Mouse (Mus musculus): ENCODE results near the gene Pagr1b.

Pagr1b gene

DNA sequence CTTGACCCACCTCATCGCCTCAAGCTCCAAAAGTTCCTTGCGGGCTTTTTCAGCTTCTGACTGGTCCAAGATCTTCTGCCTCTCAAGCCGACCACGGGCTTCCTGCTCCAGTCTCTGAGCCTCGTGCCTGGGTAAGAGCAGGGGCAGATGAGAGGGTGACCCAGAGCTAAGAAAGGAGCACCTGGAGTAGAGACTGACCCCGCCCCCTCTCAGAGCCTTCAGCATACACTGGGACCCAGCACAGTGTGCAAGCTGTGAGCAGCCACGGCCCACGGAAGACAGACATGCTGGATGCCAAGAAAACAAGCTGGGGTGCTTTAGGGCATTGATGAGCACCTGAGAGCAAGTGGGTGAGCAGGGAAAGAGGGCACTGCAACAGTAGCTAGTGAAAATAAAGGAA is 27.5 kb downstream of the Pagr1b start:
- no peak for DNase-seq

DNA sequence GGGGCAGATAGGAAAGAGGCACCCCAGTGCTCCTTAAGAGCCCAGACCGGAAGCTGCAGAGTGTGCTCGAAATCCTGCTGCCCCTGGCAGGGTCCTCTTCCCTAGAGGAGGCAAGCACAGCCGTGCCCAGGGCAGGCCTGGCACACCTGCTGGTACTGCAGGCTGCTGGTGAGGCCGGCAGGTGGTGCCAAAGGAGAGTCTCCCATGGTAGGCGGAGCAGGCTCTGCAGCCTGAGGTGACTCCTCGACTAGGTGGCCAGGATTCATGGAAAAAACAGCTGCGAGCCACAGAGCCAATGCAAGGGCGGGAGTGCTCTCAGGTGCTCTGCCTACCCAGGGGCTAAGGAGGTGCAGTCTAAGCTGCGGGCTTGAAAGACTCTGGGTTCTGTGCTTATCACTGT is 30.0 kb downstream of the Pagr1b start:
- peak; percentile 30 for DNase-seq

DNA sequence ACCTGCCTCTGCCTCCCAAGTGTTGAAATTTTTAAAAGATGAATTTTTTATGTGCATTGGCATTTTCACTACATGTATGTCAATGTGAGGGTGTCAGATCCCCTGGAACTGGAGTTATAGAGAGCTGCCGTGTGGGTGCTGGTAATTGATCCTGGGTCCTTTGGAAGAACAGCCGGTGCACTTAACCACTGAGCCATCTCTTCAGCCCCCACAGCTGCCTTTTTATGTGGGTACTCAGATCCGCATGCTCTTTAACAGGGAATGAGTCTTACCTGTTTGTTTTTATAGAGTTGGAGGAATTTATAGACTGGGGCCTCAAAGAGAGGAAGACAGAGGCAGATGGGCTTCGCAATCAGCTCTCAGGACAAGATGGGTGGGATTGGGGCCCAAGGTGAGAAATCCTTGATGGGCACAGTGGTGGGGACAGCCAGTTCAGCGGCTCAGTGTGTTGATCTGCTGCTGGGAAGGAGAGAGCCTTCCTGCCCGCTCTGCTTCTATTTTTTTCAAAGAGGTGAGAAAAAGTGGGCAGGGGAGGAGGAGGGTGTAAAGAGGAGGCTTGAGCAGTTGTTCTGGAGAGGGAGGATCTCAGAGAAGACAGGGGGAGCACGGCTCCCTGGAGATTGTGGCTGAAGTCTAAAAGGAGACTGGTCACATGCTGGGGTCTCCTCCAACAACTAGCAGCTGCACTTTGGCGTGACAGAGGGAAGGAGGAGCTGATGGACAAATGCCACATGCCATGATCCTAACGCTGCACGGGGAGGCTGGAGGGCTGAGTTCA is 31.4 kb downstream of the Pagr1b start:
- DNase-seq: no peak

DNA sequence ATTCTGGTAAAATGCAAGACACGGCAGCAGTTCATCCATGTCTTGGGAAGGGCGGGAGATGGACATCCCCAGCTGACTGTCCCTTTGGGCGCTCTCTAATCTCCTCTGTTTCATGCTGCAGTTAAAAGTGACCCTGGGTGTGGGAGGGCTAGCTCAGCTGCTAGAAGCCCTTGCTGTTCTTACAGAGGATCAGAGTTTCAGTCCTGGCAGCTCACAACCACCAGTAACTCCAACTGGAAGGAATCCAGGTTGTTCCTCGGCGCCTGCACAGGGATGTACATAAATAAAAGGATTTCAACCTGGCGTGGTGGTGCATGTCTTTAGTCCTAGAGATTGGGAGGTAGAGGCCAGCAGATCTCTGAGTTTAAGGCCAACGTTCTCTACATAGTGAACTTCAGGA is 33.2 kb downstream of the Pagr1b start:
- no peak for DNase-seq

DNA sequence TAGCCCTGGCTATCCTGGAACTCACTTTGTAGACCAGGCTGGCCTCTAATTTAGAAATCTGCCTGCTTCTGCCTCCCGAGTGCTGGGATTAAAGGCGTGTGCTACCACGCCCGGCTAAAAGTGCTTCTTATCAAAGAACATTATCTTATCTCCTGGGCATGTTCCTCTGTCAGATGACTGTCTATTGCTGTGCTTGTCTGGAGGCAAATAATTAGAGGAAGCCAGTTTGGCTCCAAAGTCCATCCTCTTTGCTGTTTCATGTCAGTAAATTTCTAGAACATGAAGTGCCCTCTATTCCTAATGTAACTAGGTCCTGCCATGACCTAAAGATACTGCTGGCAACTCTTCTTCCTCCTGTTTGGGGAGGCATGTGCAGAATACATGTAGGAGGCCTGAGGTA is 34.2 kb downstream of the Pagr1b start:
- DNase-seq: no peak

DNA sequence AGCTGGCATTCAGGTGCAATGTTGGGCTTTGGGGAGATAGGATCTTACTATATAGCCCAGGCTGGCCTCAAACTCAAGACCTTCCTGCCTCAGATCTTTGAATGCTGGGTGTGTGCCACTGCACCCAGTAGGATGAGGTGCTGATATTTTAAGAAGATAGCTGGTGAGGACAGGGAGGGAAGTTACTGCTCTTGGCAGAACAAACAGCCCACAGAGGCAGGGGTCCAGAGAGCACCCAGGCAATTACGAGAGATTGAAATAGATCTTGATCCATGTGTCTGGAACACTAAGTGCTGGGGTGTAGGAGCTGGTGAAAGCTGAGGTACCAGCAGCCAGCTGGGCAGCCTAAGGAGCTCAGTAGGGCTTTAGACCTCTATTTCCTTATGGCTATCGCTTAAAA is 34.7 kb downstream of the Pagr1b start:
- DNase-seq: no peak

DNA sequence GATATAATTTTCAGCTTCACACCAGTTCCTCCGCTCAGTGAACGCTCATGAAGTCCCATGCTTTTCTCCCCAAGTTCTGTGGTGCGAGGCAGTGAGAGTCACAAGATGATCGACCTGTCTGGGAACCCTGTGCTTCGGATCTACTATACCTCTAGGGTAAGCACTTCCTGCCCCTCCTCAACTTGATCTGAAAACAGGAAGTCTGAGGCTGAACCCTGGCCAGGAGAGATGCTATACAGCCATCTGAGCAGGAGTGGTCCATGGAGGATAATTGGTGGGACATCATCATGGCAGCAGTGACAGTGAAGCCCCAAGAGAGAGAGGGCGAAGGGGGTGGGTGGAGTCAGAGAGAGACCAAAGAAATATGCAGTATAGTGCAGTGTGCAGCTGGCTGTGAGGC is 37.4 kb downstream of the Pagr1b start:
- no peak for DNase-seq

DNA sequence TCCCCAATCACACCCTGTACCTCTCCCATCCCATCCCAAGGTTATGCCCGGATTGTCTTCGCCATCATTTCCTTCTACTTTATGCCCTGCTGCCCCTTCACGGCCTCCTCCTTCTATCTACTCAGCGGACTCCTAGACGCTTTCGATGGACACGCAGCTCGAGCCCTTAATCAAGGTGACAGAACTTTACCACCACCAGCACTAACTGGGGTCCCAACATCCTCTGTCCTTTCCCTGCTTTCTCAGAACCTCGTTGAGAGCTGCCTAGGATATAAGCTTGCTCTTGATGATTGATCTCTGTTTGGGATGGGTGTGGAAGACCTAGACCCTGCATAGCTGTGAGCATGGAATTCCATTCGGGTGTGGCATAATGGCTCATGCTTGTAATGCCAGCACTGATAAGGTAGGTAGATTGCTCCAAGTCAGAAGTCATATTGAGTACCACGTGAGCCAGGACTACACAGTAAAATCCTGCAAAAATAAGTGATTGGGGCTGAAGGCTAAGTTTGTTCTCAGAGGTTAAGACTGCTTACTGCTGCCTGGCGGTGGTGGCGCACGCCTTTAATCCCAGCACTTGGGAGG is 39.3 kb downstream of the Pagr1b start:
- DNase-seq: peak; percentile 18

DNA sequence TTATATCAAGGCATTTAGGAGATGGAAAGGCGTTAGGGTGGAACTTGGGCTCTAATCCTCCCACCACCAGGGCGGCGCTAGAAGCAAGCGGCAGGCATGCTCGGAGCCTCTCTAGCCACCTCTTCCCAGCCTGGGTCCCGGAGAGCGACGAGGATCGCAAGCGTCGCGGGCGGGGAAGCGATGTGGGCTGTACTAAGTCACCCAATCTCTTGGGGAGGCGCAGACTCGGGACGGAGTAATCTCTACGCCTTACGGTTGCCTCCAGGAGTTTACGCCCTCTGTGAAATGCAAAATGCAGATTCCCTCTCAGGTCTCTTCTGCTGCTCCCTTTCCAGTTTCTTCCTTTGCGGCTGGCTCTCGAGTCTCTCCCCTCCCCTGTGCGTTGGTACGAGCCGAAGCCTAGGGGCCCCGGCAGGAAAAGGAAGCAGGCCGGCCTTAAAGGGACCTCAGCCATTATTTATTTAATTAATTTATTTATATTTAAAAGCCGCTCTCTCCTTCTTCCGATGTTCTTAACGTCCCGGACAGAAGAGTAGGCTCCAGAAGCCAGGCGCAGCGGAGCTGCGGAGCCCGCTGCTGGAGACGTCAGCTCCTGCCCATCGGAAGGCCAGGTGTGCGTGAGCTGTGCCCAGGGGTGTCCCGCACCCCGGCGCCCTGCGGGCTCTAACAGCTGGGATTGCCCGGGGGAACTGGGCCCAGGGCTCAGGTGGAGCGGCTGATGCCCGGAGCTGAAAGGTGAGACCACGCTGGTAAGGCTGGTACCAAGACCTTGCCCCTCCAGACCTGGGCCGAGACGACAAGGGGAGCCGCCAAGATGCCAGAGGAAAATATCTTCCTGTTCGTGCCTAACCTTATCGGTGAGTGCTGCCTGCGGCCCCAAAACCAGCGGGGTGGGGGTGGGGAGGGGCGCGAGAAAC is 40.1 kb downstream of the Pagr1b start, which contains the start of gene Cdiptos:
Cdiptos (minus strand) TSS at position 149 of the 917 bp plus-strand sequence.
- DNase-seq: peak; percentile 97

DNA sequence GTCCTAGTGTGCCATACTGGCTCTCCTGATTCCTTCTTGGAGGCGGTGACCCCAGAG is 40.6 kb downstream of the Pagr1b start, which contains the start of gene Cdipt:
Cdipt (plus strand) TSS at position 22 of the 57 bp plus-strand sequence.
- DNase-seq: no peak

DNA sequence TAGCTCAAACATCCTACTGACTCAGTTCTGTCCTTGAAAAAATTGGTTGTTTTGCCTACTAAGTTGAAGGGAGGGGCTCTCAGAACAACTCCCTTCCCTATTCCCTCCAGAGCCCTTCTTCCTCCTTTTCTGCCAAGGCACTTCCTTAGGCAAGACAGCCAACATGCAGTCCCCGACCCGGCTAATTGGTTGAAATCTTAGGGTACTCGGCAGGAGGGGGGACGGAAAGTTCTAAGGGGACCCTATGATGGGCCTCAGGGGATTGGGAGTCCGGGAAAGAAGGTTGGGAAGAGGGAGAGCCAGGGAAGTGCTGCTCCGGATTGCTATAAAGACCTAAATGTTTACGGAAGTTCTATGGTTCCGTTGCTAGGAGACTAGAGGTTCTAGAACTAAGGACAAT is 40.8 kb downstream of the Pagr1b start:
- DNase-seq: no peak

DNA sequence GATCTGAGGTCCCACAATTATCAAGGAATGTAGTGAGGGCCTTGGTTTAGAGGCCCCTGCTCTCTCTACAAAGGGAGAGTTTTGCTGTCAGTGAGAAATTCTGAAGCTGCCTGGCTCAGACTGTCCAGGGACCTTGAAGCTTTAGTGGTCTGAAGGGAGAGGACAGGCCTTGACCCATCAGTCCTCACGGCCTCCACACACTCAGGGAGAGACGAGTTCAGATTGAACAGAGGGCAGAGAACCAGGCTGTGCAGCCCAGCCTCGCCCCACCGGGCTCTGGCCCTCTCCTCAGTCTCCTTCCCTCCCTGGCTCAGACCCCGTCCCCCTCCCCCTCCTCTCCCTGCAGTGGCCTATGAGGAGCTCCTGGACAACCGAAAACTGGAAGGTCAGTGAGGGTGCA is 48.9 kb downstream of the Pagr1b start:
- no peak for DNase-seq

DNA sequence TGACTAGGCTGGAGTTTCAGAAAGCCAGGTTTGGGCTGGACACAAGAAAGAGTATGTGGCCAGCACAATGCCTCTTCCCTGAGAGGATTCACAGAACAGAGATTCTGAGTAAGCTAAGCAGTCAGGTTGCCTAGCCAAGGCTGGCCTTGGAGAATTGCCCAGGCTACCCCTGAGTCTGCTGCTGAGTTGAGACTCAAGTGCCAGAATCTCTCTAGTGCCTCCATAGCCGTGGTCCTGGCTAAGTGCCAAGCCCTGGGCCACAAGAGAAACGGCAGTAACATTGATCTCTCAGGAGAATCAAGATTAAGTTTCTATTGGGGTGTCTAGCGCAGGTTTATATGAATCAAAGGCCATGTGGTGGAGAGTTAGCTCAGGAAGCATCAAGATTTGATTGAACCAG is 50.7 kb downstream of the Pagr1b start:
- DNase-seq: no peak

DNA sequence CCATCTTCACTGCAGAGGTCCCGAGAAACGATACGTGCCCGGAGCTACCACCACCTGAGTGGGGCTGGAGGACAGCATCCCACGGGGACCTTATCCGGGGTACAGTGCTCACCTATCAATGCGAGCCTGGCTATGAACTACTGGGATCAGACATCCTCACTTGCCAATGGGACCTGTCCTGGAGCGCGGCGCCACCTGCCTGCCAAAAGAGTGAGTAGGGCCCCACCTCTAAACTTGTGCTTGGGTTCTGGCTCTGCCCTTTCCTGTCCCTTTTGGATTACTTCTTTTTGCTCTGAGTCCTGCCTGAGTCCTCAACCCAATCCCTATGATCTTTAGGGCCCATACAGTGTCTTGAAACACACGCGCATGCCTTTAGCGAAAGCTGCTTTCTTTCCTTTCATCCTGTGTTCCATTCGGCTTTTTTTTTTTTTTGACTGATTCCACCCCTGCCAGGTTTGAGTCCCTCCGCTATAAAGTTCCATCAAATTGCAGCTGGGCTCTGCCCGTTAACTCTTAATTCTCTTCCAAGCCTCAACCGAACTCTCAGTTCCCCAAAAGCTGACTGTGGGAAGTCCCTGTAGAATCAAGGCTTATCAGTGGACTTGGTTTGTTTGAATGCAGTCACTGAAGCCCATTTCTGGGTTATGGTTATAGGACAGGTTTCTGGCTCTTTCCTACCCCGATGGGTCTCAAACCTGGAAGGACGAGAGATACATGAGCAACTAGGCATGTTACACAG is 52.6 kb downstream of the Pagr1b start:
- peak; percentile 48 for DNase-seq

DNA sequence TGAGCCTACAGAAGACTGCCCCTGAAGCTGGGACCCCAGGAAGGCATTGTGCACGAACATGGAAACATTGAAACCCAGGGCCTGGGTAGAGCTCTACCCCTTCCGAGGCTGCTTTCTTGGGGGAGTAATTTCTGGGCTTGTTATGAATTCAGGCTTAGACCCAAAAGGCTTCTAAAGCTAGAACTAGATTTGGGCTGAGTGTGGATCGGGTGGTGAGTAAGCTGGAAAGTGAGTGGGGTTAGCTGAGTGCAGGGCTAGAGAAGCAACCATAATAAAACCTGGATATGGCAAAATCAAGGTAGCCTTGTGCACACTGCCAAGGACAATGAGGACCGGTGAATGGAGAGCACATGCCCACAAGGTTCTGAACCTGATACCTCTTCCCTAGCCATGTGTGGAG is 54.3 kb downstream of the Pagr1b start:
- DNase-seq: no peak

DNA sequence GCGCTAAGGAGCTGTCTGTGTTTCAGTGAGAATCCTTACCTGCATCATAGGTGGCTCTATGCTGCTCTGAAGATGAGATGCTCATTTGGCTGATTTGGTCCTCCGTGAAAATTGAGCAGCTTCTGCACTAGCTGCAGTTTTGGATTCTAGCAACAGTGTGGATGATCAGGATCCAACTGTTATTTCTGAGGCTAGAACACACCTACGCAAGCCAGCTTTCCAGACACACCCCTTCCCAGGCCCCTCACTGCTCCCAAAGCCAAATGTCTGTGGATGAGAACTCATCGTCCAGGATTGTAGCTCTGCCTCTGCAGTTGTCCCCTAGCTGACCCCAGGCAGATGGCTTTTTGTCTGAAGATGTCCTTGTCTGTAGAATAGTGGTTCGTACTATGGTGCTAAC is 55.2 kb downstream of the Pagr1b start:
- no peak for DNase-seq

DNA sequence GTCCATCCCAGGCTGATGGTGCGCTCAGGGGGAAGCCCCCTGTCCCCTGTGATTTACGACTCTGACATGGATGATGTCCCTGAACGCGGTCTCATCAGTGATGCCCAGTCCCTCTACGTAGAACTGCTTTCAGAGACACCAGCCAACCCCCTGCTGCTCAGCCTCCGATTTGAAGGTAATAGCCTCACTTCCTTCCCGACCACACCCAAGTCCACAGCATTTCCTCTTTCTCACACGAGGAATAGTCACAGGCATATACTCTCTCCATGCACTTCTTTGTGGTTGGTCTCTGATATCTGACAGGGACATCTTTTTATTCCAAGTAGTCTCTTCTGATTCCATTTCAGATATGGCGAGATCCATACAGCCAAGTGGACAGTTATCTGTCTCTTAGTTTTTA is 56.5 kb downstream of the Pagr1b start:
- DNase-seq: no peak

DNA sequence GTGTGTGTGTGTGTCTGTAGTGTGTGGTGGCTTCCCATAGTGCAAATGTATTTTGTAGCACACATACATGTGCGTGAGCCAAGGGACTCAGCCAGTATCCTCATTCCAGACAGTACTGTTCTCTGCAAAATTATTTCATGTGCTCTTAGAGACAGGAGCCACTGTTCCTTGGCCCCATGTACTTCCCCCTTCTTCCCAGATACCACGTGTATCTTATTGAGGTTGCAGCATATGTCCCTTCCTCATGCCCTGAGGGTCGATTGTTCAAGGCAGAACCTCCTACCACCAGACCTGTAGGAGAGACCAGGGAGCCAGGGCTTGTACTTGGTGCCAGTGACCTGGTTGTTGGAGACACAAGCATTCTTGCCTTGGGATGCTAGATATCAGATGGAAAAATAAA is 61.2 kb downstream of the Pagr1b start:
- DNase-seq: no peak

DNA sequence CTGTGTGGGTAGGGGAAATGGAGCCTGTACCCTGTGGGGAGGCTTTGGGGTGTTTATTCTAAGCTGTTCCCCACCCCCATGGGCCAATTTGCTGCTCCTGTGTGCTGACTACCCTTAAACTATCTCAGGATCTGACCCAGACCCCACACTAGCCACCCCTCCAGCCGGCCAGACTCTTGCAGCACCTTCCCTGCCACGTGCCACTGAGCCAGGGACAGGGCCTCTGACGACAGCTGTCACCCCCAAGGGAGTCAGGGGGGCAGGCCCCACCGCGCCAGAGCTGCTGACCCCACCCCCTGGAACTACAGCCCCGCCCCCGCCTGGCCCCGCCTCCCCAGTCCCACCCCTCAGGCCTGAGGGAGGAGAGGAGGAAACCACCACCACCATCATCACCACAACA is 63.6 kb downstream of the Pagr1b start:
- no peak for DNase-seq

DNA sequence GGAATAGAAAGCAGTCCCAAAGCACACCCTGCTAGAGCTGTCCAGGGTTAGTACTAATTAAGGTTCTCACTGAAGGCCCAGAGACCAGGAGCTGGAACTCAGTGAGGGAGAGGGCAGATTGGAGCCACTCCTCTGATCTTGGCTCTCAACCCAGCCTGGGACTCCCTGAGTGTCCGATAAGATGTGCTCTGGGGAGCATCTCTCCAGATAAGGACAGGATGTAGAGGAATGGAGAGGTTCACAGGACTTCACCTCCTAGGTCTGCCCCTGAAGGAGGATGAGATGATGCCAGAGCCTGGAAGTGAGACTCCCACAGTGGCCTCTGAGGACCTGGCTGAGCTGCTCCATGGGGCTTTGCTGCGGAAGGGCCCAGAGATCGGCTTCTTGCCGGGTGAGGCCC is 64.5 kb downstream of the Pagr1b start:
- no peak for DNase-seq
